Mouse (Mus musculus) hindbrain, embryonic 13.5 days (tissue): ENCODE results near the gene Ssbp2. TPM values are rescaled to one million over a fixed set of nuclear protein-coding genes. Genes with fewer than 3 reads are reported as not detected.

Experiments used
- ATAC-seq: fragments of 200-750 bp; cut with Nextera tagmentation; 2 replicates; pipeline ENCODE4 v1.8.0; 2017; ENCODE audit warnings: moderate TSS enrichment; ENCODE audit not compliant: low FRiP score
- H3K27ac ChIP-seq: fragments of 300-500 bp; sonication (generic); 2 replicates; pipeline ENCODE4 v1.5.1; 2015; ENCODE audit warnings: inconsistent platforms, mild to moderate bottlenecking, moderate library complexity
- H3K27me3 ChIP-seq: fragments of 300-500 bp; sonication (generic); 2 replicates; pipeline ENCODE4 v1.6.1; 2015; ENCODE audit warnings: mild to moderate bottlenecking, inconsistent platforms
- H3K36me3 ChIP-seq: fragments of 300-500 bp; sonication (generic); 2 replicates; pipeline ENCODE4 v1.6.1; 2015; ENCODE audit warnings: mild to moderate bottlenecking, inconsistent platforms
- H3K4me1 ChIP-seq: fragments of 300-500 bp; sonication (generic); replicated peaks from 2 replicates; pipeline ENCODE4 v1.6.1; 2015; ENCODE audit warnings: inconsistent platforms
- H3K4me2 ChIP-seq: fragments of 300-500 bp; sonication (generic); 2 replicates; pipeline ENCODE4 v1.6.1; 2015; ENCODE audit warnings: inconsistent platforms, mild to moderate bottlenecking, moderate library complexity
- H3K4me3 ChIP-seq: fragments of 300-500 bp; sonication (generic); 2 replicates; pipeline ENCODE4 v1.5.1; 2015; ENCODE audit warnings: mild to moderate bottlenecking, inconsistent platforms
- H3K9ac ChIP-seq: fragments of 300-500 bp; sonication (generic); 2 replicates; pipeline ENCODE4 v1.6.1; 2015; ENCODE audit warnings: mild to moderate bottlenecking, inconsistent platforms
- H3K9me3 ChIP-seq: fragments of 300-500 bp; sonication (generic); 2 replicates; pipeline ENCODE4 v1.6.1; 2016; ENCODE audit warnings: inconsistent platforms
- WGBS: fragments of 180-500 bp; shearing (Covaris S2); methylation state at CpG from one replicate; pipeline ENCODE4 v1.1.7; 2015; 5-methylcytosine and 5-hydroxymethylcytosine counted together
- polyA plus RNA-seq: library from polyadenylated mRNA; unstranded; fragments of >200 nt; fragmentation: Nextera tagmentation; extraction: Ambion mirVana; gene quantifications from 2 replicates; pipeline ENCODE4 v1.2.1, GENCODE M21; 2015

The Ssbp2 gene
- polyA plus RNA-seq, 1 experiment from 2014 or later, result 205 TPM

DNA sequence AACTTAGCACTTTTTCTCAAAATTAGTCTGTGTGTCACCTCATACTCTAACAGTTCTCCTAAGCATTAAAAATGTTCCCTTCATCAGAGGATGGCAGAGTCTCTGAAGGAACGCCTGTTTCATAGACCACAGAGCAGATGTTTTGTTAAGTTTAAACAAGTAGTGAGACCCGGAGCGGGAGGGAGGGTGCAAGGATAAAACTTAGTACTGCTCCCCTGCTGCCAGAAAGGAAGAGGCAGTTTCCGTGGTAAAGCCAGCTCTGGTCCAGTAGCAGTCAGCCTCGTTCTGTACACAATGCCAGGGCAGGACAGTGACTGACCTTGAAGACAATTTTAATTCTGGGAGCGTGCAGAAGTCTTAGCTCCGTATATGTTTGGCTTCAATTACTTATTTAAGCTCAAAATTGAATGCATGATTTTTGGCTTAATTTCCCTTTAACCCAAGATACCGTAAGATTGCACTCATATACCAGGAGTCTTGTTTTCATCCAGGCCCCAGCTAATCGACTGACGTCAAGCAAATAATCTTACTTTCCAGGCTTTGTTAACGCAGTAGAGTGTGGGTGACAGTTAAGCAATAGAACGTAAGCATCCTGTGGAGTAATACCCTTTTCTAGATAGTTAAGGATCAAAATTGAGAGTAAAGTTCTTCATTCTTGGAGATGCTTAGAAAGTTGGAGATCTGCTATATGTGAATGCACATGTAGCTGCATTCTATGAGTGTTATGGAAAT lies 42.7 kb downstream of the Ssbp2 start:
- Histone ChIP-seq H3K9me3 (no peaks in the 10 kb centered on the region), H3K27ac (no peak overlapping the region), H3K27me3 (no peaks in the 10 kb centered on the region), H3K4me3 (no peak overlapping the region), H3K9ac (no peak overlapping the region), H3K4me2 (no peak overlapping the region), H3K36me3 (peaks cover 8% of the 10 kb centered on the region; the same call in 1 of the 2 replicates), H3K4me1 (no peaks in the 10 kb centered on the region)
- ATAC-seq, result no peak
- WGBS, result 83% methylated on average over 12 of the region's 12 CpGs

- Histone ChIP-seq H3K4me3 (no peak overlapping the region), H3K9me3 (no peaks in the 10 kb centered on the region), H3K27me3 (no peaks in the 10 kb centered on the region), H3K4me1 (no peaks in the 10 kb centered on the region), H3K4me2 (no peak overlapping the region), H3K9ac (no peak overlapping the region), H3K36me3 (no peaks in the 10 kb centered on the region), H3K27ac (no peak overlapping the region)
- WGBS, result 87% methylated on average over 1 of the region's 1 CpGs
- no peak for ATAC-seq
Measured at GRCm38 (mm10) chr13:91508991-91509390, 48.9 kb downstream of the Ssbp2 start.

DNA sequence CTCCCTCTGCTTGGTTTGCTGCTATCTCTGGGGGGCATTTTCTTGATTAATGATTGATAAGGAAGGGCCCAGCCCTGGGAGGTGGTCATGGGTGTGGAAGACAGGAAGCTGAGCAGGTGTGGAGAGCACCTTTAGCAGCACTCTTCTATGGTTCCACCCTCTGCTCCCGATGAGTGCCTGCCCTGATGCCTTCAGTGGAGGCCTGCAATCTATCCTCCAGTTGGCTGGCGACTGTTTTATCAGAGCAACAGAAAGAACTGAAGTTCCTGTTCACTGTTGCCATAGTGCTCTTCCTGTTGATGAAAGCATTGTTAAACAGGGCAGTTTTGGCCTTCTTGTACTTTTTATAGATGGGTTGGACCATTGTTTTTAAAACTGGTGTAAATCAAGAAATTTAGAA lies 49.4 kb downstream of the Ssbp2 start:
- Histone ChIP-seq H3K9me3 (no peaks in the 10 kb centered on the region), H3K9ac (no peak overlapping the region), H3K4me3 (no peak overlapping the region), H3K27ac (no peak overlapping the region), H3K27me3 (no peaks in the 10 kb centered on the region), H3K4me2 (no peak overlapping the region), H3K36me3 (no peaks in the 10 kb centered on the region), H3K4me1 (no peaks in the 10 kb centered on the region)
- WGBS, result 89% methylated on average over 2 of the region's 2 CpGs
- no peak for ATAC-seq

GRCm38 (mm10) chr13:91514979-91515378 lies 54.9 kb downstream of the Ssbp2 start:
- Histone ChIP-seq H3K27ac (no peak overlapping the region), H3K36me3 (no peaks in the 10 kb centered on the region), H3K9ac (no peak overlapping the region), H3K9me3 (no peaks in the 10 kb centered on the region), H3K27me3 (no peaks in the 10 kb centered on the region), H3K4me1 (peaks cover 4% of the 10 kb centered on the region), H3K4me3 (no peak overlapping the region), H3K4me2 (no peak overlapping the region)
- no peak for ATAC-seq
- 94% methylated on average over 4 of the region's 4 CpGs for WGBS

- no peak overlapping the region for H3K4me2 ChIP-seq
- ATAC-seq, result peak; percentile 43; the same call in 1 of the 2 replicates
- H3K36me3 ChIP-seq, result no peaks in the 10 kb centered on the region
- H3K27ac ChIP-seq, result no peak overlapping the region
- H3K27me3 ChIP-seq, result no peaks in the 10 kb centered on the region
- no peaks in the 10 kb centered on the region for H3K9me3 ChIP-seq
- H3K9ac ChIP-seq, result no peak overlapping the region
- H3K4me3 ChIP-seq, result no peak overlapping the region
- WGBS, result 31% methylated on average over 4 of the region's 4 CpGs
- H3K4me1 ChIP-seq, result peaks cover 10% of the 10 kb centered on the region
Measured at GRCm38 (mm10) chr13:91520073-91520750, 60.1 kb downstream of the Ssbp2 start.

- ATAC-seq, result no peak
- Histone ChIP-seq H3K4me3 (no peak overlapping the region), H3K4me1 (peaks cover 10% of the 10 kb centered on the region)
Measured at GRCm38 (mm10) chr13:91520968-91521367, 60.9 kb downstream of the Ssbp2 start.

DNA sequence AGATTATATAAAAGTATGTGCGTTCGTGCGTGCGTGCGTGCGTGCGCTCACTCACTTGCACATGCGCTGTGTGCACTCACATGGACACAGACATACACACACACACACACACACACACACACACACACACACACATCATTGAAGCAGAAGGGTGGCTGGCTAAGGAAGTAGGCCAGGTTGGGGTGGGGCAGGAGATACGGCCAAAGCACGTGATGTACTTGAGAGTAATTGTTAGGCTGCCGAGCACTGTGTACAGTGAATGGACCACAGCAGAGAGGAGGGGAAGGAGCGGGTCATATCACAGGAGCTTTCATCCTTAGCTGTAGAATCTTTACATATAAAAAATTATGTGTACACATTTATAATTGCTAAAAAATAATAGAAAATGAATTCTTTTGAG lies 66.0 kb downstream of the Ssbp2 start:
- Histone ChIP-seq H3K4me2 (no peak overlapping the region), H3K36me3 (no peaks in the 10 kb centered on the region), H3K27ac (no peak overlapping the region), H3K9ac (no peak overlapping the region), H3K4me3 (no peak overlapping the region), H3K27me3 (no peaks in the 10 kb centered on the region), H3K4me1 (no peaks in the 10 kb centered on the region), H3K9me3 (no peaks in the 10 kb centered on the region)
- WGBS, result 94% methylated on average over 12 of the region's 12 CpGs
- 0 out of 2 replicates have a peak, but pooled peaks have one; percentile 28 for ATAC-seq

More at GRCm38 (mm10) chr13:91520968-91521367, 60.9 kb downstream of the Ssbp2 start:
- Histone ChIP-seq H3K27ac (no peak overlapping the region), H3K36me3 (no peaks in the 10 kb centered on the region), H3K27me3 (no peaks in the 10 kb centered on the region), H3K9me3 (no peaks in the 10 kb centered on the region), H3K9ac (no peak overlapping the region), H3K4me2 (no peak overlapping the region)
- WGBS, result 100% methylated on average over 1 of the region's 1 CpGs

- no peaks in the 10 kb centered on the region for H3K27me3 ChIP-seq
- 96% methylated on average over 3 of the region's 3 CpGs for WGBS
- H3K9me3 ChIP-seq, result 0 out of 2 replicates have a peak, but pooled peaks cover 5% of the 10 kb centered on the region
- peaks cover 18% of the 10 kb centered on the region for H3K36me3 ChIP-seq
- H3K4me2 ChIP-seq, result no peak overlapping the region
- no peak for ATAC-seq
- H3K4me1 ChIP-seq, result no peaks in the 10 kb centered on the region
- no peak overlapping the region for H3K4me3 ChIP-seq
- H3K27ac ChIP-seq, result no peak overlapping the region
- no peak overlapping the region for H3K9ac ChIP-seq
Measured at GRCm38 (mm10) chr13:91529821-91530220, 69.7 kb downstream of the Ssbp2 start.

DNA sequence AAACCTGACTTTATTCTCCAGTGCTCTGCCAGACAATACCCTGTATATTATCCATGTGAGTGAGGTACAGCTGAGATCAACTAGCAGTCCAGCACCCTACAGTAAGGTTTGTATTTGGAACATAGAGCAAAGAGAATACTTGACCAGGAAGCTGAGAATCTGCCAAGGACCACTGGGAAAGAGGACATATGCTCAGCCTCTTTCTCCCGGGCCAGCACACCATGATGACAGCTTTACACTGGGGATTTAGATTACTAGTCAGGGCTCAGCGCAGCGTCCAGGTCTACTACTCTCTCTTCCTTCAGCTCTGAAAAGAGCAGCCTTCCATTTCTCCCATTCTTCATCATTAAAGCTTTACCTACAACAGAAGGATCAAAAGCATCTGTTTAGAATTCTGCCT lies 76.6 kb downstream of the Ssbp2 start:
- no peak for ATAC-seq
- Histone ChIP-seq H3K9ac (no peak overlapping the region), H3K4me2 (no peak overlapping the region), H3K9me3 (0 out of 2 replicates have a peak, but pooled peaks cover 5% of the 10 kb centered on the region), H3K27me3 (no peaks in the 10 kb centered on the region), H3K36me3 (peaks cover 25% of the 10 kb centered on the region), H3K27ac (no peak overlapping the region), H3K4me1 (0 out of 2 replicates have a peak, but pooled peaks cover 3% of the 10 kb centered on the region), H3K4me3 (no peak overlapping the region)
- 68% methylated on average over 3 of the region's 3 CpGs for WGBS

GRCm38 (mm10) chr13:91540145-91541068 lies 80.3 kb downstream of the Ssbp2 start:
- 95% methylated on average over 2 of the region's 2 CpGs for WGBS
- ATAC-seq, result no peak
- H3K27ac ChIP-seq, result no peak overlapping the region

GRCm38 (mm10) chr13:91541069-91541429 lies 81.0 kb downstream of the Ssbp2 start:
- Histone ChIP-seq H3K27me3 (no peaks in the 10 kb centered on the region), H3K4me1 (0 out of 2 replicates have a peak, but pooled peaks cover 3% of the 10 kb centered on the region), H3K4me2 (no peak overlapping the region), H3K4me3 (no peak overlapping the region), H3K27ac (no peak overlapping the region), H3K9ac (no peak overlapping the region), H3K36me3 (peaks cover 7% of the 10 kb centered on the region; the same call in 1 of the 2 replicates), H3K9me3 (no peaks in the 10 kb centered on the region)
- no peak for ATAC-seq
- 90% methylated on average over 6 of the region's 6 CpGs for WGBS

More at GRCm38 (mm10) chr13:91540145-91541068, 80.3 kb downstream of the Ssbp2 start:
- H3K27me3 ChIP-seq, result no peaks in the 10 kb centered on the region
- H3K4me3 ChIP-seq, result no peak overlapping the region
- H3K9ac ChIP-seq, result no peak overlapping the region
- H3K4me1 ChIP-seq, result 0 out of 2 replicates have a peak, but pooled peaks cover 3% of the 10 kb centered on the region
- H3K4me2 ChIP-seq, result no peak overlapping the region
- no peaks in the 10 kb centered on the region for H3K9me3 ChIP-seq
- peaks cover 7% of the 10 kb centered on the region; the same call in 1 of the 2 replicates for H3K36me3 ChIP-seq

DNA sequence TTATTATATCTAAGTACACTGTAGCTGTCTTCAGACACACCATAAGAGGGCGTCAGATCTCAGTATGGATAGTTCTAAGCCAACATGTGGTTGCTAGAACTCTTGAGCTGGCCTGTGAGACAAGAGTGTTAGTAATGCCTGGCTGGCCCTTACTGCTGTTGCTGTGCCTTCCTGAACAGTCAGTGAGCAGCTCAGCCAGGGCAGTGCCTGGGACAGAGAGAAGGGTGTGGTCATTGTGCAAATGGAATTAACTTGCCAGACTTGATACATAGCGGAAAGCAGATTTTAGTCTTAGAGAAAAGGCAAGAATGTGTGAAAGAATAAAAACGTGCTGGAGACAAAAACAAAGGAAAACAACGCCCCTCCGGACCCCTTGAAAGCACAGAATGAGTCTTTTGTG lies 83.5 kb downstream of the Ssbp2 start:
- no peak overlapping the region for H3K4me3 ChIP-seq
- no peak overlapping the region for H3K27ac ChIP-seq
- 70% methylated on average over 5 of the region's 5 CpGs for WGBS
- no peaks in the 10 kb centered on the region for H3K4me1 ChIP-seq
- no peak overlapping the region for H3K4me2 ChIP-seq
- ATAC-seq, result no peak
- no peaks in the 10 kb centered on the region for H3K9me3 ChIP-seq
- H3K9ac ChIP-seq, result no peak overlapping the region
- peaks cover 9% of the 10 kb centered on the region; the same call in 1 of the 2 replicates for H3K36me3 ChIP-seq
- H3K27me3 ChIP-seq, result no peaks in the 10 kb centered on the region
